Mouse (Mus musculus) heart, embryonic 14.5 days (tissue): ENCODE data around the gene Kifc5b. TPM values are rescaled to one million over a fixed set of nuclear protein-coding genes. Genes with fewer than 3 reads are reported as not detected.

Source experiments
- ATAC-seq: fragments of 200-750 bp; cut with Nextera tagmentation; 2 replicates; pipeline ENCODE4 v1.8.0; 2017; ENCODE audit warnings: low read depth, moderate TSS enrichment; ENCODE audit not compliant: insufficient number of reproducible peaks, insufficient read depth, low FRiP score
- H3K27ac ChIP-seq, 2 experiments: fragments of 200-500 bp in 1 of 2; fragments of 300-500 bp in 1 of 2; sonication (generic) in 1 of 2; replicated peaks in 1 of 2; 2 replicates each; pipeline ENCODE4 v1.5.1; 2012 to 2014; ENCODE audit warnings: low read depth in 2 of 2, low read length in 2 of 2, control low read depth in 1 of 2, mild to moderate bottlenecking in 1 of 2, mixed read lengths in 1 of 2; ENCODE audit not compliant: control insufficient read depth in 1 of 2, insufficient read depth in 1 of 2
- H3K27me3 ChIP-seq: fragments of 300-500 bp; sonication (generic); 2 replicates; pipeline ENCODE4 v1.6.1; 2014; ENCODE audit warnings: mild to moderate bottlenecking, low read length, control low read depth; ENCODE audit not compliant: control insufficient read depth, insufficient read depth
- H3K36me3 ChIP-seq: fragments of 300-500 bp; sonication (generic); 2 replicates; pipeline ENCODE4 v1.6.1; 2014; ENCODE audit warnings: mild to moderate bottlenecking, control low read depth, low read length, mixed read lengths; ENCODE audit not compliant: control insufficient read depth, insufficient read depth
- H3K4me1 ChIP-seq, 2 experiments: fragments of 200-500 bp in 1 of 2; fragments of 300-500 bp in 1 of 2; sonication (generic) in 1 of 2; 2 replicates each; pipeline ENCODE4 v1.6.1; 2012 to 2014; ENCODE audit warnings: low read length in 2 of 2, control low read depth in 1 of 2, mixed read lengths in 1 of 2; ENCODE audit not compliant: control insufficient read depth in 2 of 2, insufficient read depth in 2 of 2
- H3K4me2 ChIP-seq: fragments of 300-500 bp; sonication (generic); 2 replicates; pipeline ENCODE4 v1.6.1; 2014; ENCODE audit warnings: mild to moderate bottlenecking, low read length
- H3K4me3 ChIP-seq, 2 experiments: fragments of 200-500 bp in 1 of 2; fragments of 300-500 bp in 1 of 2; sonication (generic) in 1 of 2; 2 replicates each; pipeline ENCODE4 v1.5.1; 2012 to 2014; ENCODE audit warnings: low read length in 2 of 2, mild to moderate bottlenecking in 2 of 2, control low read depth in 1 of 2, low read depth in 1 of 2, moderate library complexity in 1 of 2; ENCODE audit not compliant: control insufficient read depth in 1 of 2, insufficient read depth in 1 of 2
- H3K9ac ChIP-seq: fragments of 300-500 bp; sonication (generic); 2 replicates; pipeline ENCODE4 v1.6.1; 2014; ENCODE audit warnings: mild to moderate bottlenecking, low read length
- H3K9me3 ChIP-seq: fragments of 300-500 bp; sonication (generic); 2 replicates; pipeline ENCODE4 v1.6.1; 2016; ENCODE audit warnings: low read length, control low read depth; ENCODE audit not compliant: control insufficient read depth
- WGBS: fragments of 180-500 bp; shearing (Covaris S2); extraction: QIAGEN DNeasy Blood & Tissue Kit; methylation state at CpG from one replicate; pipeline ENCODE4 v1.1.7; 2014; 5-methylcytosine and 5-hydroxymethylcytosine counted together
- polyA plus RNA-seq: library from polyadenylated mRNA; unstranded; fragments of >200 nt; fragmentation: Nextera tagmentation; extraction: Ambion mirVana; gene quantifications from 2 replicates; pipeline ENCODE4 v1.2.1, GENCODE M21; 2014

Gene Kifc5b
- polyA plus RNA-seq, 1 experiment from 2014 or later = 4.2 TPM

DNA sequence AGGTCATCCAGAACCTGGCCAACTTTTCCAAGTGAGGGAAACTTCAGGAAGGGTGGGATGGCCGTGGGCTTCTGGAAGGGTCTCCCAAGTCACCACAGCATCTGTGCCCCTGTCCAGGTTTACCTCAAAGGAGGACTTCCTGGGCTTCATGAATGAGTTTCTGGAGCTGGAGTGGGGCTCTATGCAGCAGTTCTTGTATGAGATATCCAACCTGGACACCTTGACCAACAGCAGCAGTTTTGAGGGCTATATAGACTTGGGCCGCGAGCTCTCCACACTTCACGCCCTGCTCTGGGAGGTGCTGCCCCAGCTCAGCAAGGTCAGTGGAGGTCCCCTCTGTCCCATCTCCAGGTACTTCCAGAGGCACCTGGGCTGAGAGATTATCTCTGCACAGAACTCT lies 42.9 kb downstream of the Kifc5b start:
- Histone ChIP-seq H3K9me3 (no peaks in the 10 kb centered on the region), H3K4me3 (no peak overlapping the region), H3K9ac (no peak overlapping the region), H3K4me1 (peaks cover 3% of the 10 kb centered on the region in 2 experiments; a peak in 3 of 4 replicates), H3K4me2 (no peak overlapping the region), H3K27me3 (no peaks in the 10 kb centered on the region), H3K36me3 (peaks cover 84% of the 10 kb centered on the region), H3K27ac (no peak overlapping the region)
- 96% methylated on average over 4 of the region's 4 CpGs for WGBS
- no peak for ATAC-seq

DNA sequence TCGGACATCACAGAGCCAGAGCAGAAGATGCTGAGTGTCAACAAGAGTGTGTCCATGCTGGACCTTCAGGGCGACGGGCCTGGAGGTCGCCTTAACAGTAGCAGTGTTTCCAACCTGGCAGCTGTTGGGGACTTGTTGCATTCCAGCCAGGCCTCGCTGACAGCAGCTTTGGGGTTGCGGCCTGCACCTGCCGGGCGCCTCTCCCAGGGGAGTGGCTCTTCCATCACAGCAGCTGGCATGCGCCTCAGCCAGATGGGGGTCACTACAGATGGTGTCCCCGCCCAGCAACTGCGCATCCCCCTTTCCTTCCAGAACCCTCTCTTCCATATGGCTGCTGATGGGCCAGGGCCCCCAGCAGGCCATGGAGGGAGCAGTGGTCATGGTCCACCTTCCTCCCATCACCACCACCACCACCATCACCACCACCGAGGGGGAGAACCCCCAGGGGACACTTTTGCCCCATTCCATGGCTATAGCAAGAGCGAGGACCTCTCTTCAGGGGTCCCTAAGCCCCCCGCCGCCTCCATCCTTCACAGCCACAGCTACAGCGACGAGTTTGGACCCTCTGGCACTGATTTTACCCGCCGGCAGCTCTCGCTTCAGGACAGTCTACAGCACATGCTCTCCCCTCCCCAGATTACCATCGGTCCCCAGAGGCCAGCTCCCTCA lies 44.8 kb downstream of the Kifc5b start:
- Histone ChIP-seq H3K9me3 (no peaks in the 10 kb centered on the region), H3K36me3 (peaks cover 93% of the 10 kb centered on the region), H3K4me2 (no peak overlapping the region), H3K27ac (no peak overlapping the region), H3K4me1 (no peaks in the 10 kb centered on the region), H3K4me3 (no peak overlapping the region), H3K9ac (no peak overlapping the region), H3K27me3 (no peaks in the 10 kb centered on the region)
- ATAC-seq = no peak
- 88% methylated on average over 21 of the region's 21 CpGs for WGBS

DNA sequence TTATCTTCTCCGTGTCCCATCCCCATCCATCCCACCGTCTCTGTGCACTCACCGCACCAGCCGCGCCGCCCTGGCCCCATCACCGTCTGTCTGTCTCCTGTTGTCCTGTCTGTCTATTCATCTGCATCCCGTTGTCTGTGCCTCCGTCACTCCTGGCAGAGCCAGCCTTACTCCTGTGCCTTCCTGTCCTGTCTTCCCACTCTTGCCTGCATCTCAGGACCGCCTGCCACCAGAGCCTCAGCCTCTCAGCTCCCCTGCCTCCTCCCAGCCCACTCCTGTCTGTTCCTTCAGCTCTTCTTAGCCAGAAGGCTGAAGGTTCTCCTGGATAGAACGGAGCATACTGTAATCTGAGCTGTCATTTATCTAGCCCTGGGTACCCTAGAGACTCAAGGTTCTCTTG lies 50.1 kb downstream of the Kifc5b start:
- H3K27me3 ChIP-seq = no peaks in the 10 kb centered on the region
- peaks cover 62% of the 10 kb centered on the region for H3K36me3 ChIP-seq
- no peak overlapping the region for H3K9ac ChIP-seq
- H3K27ac ChIP-seq = no peak overlapping the region
- H3K4me3 ChIP-seq = no peak overlapping the region
- no peaks in the 10 kb centered on the region for H3K9me3 ChIP-seq
- no peak overlapping the region for H3K4me2 ChIP-seq
- peaks cover 0 to 9% of the 10 kb centered on the region in 2 experiments; a peak in 3 of 4 replicates for H3K4me1 ChIP-seq
- ATAC-seq = no peak
- WGBS = 88% methylated on average over 11 of the region's 11 CpGs

DNA sequence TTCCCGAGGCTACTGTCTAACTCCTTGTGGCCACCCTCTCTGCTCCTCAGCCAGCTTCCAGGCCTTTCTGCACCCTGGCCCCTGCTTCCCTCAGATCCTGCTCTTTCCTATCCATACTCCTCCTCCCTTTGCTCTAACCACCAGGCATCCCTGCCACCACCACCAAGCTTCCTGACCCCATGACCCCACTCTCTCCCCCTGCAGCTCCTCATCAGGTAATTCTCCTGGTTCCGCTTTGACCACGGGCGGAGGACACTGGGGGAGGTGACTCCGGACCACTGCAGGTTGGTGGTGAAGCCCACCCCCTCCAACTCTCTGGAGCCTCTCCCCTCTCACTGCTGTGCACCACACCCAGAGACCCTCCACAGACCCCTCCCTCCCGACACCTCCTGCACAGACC lies 50.6 kb downstream of the Kifc5b start:
- WGBS = 86% methylated on average over 6 of the region's 6 CpGs

DNA sequence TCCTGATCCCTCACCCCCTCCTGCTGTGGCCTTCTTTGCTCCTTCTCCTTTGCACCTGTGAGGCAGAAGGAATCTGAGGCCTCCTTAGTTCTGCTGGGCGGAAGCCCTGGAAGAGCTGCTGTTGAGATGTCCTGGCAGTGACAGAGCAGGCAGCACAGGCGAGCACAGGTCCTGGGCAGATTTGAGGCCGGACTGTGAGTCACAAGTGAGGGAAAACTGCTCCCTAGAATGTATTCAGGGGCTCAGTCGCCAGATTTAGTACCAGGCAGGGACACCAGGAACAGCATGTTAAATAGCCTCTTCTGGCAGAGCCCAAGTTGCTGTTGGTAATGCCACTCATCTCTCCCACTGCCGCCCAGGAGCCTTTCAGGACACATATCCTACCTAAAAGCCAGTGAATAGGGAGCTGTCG lies 51.3 kb downstream of the Kifc5b start:
- Histone ChIP-seq H3K9me3 (no peaks in the 10 kb centered on the region), H3K4me1 (peaks cover 0 to 13% of the 10 kb centered on the region in 2 experiments; a peak in 3 of 4 replicates), H3K4me2 (no peak overlapping the region), H3K36me3 (peaks cover 50% of the 10 kb centered on the region), H3K9ac (no peak overlapping the region), H3K27ac (no peak overlapping the region), H3K4me3 (no peak overlapping the region), H3K27me3 (no peaks in the 10 kb centered on the region)
- 81% methylated on average over 6 of the region's 6 CpGs for WGBS
- no peak for ATAC-seq

More for the DNA sequence above, 50.6 kb downstream of the Kifc5b start:
- ATAC-seq = no peak
- Histone ChIP-seq H3K4me3 (no peak overlapping the region), H3K9me3 (no peaks in the 10 kb centered on the region), H3K4me2 (no peak overlapping the region), H3K9ac (no peak overlapping the region), H3K36me3 (peaks cover 58% of the 10 kb centered on the region), H3K27ac (no peak overlapping the region), H3K27me3 (no peaks in the 10 kb centered on the region), H3K4me1 (peaks cover 0 to 13% of the 10 kb centered on the region in 2 experiments; a peak in 3 of 4 replicates)

DNA sequence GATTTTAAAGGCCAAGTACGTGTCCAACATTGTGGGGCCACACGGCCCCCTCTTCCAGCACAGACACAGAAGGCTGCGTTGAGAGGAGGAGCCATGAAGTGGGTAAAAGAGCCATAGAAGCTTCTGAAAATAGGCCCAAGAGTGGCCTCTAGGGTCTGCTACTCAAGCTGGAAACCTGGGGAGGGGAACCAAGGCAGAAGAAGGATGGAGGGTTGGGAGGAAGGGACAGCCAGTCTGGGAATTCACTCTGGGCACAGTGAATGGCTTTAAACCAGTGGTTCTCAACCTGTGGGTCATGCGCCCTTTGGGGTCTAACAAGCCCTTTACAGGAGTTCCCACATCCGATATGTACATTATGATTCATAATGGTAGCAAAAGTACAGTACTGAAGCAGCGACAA lies 52.4 kb downstream of the Kifc5b start:
- Histone ChIP-seq H3K9ac (no peak overlapping the region), H3K36me3 (peaks cover 44% of the 10 kb centered on the region), H3K27ac (no peak overlapping the region), H3K4me3 (no peak overlapping the region), H3K9me3 (no peaks in the 10 kb centered on the region), H3K4me2 (no peak overlapping the region), H3K27me3 (no peaks in the 10 kb centered on the region), H3K4me1 (peaks cover 3 to 22% of the 10 kb centered on the region in 2 experiments)
- 79% methylated on average over 6 of the region's 6 CpGs for WGBS
- no peak for ATAC-seq

DNA sequence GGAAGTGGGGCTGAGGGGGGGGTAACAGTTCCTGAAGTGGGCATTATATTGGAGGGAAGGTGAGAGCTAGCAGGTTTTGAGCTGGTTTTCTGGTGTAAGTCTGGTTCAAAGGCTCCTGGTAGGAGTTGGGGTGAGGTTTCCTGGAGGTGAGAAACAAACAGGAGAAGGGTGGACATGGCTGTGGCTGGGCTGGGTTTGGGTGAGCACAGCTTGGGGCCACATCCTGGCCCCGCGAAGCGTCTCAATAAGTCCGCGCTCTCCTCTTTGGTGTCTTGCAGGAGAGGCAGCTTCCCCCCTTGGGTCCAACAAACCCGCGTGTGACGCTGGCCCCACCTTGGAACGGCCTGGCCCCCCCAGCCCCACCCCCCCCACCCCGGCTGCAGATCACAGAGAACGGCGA lies 53.3 kb downstream of the Kifc5b start:
- Histone ChIP-seq H3K9ac (no peak overlapping the region), H3K9me3 (no peaks in the 10 kb centered on the region), H3K27me3 (no peaks in the 10 kb centered on the region), H3K4me1 (peaks cover 3 to 27% of the 10 kb centered on the region in 2 experiments), H3K4me3 (no peak overlapping the region), H3K27ac (no peak overlapping the region), H3K36me3 (peaks cover 44% of the 10 kb centered on the region), H3K4me2 (no peak overlapping the region)
- 57% methylated on average over 12 of the region's 12 CpGs for WGBS
- ATAC-seq = no peak
